Mouse (Mus musculus) olfactory bulb, adult 2 months (tissue): ENCODE data around the gene Map3k6. TPM values are rescaled to one million over a fixed set of nuclear protein-coding genes. Genes with fewer than 3 reads are reported as not detected.
A peak's percentile ranks its signal among the peaks of the same experiment; 100 is the strongest.

Source experiments
- H3K27ac ChIP-seq: fragments of 200-500 bp; 2 replicates; pipeline ENCODE4 v1.5.1; 2012; ENCODE audit warnings: low read depth, low read length; ENCODE audit not compliant: insufficient read depth
- H3K4me1 ChIP-seq: fragments of 200-500 bp; 2 replicates; pipeline ENCODE4 v1.6.1; 2012; ENCODE audit warnings: low read length; ENCODE audit not compliant: control insufficient read depth, insufficient read depth
- H3K4me3 ChIP-seq: fragments of 200-500 bp; 2 replicates; pipeline ENCODE4 v1.5.1; 2012; ENCODE audit warnings: mild to moderate bottlenecking, low read depth, low read length, moderate library complexity; ENCODE audit not compliant: insufficient read depth
- CTCF ChIP-seq: fragments of 200-500 bp; IDR thresholded peaks from 2 replicates; pipeline ENCODE4 v1.5.1; 2012; ENCODE audit warnings: low read depth, mild to moderate bottlenecking, low read length, moderate library complexity; ENCODE audit not compliant: insufficient read depth
- POLR2A ChIP-seq: fragments of 200-500 bp; IDR thresholded peaks from 2 replicates; pipeline ENCODE4 v1.6.1; 2012; ENCODE audit warnings: mild to moderate bottlenecking, low read depth, low read length, moderate library complexity; ENCODE audit not compliant: insufficient read depth
- WGBS: fragments of 180-500 bp; shearing (Covaris S2); methylation state at CpG from one replicate; pipeline ENCODE4 v1.1.7; 2018; 5-methylcytosine and 5-hydroxymethylcytosine counted together
- polyA plus RNA-seq: library from polyadenylated mRNA; stranded (reverse); fragments of >200 nt; gene quantifications from 2 replicates; pipeline ENCODE4 v1.2.4, GENCODE M21; 2012; ENCODE audit warnings: low replicate concordance; ENCODE audit not compliant: missing spikeins, insufficient read depth, insufficient read length

The Map3k6 gene
- polyA plus RNA-seq, 1 experiment: not detected

DNA sequence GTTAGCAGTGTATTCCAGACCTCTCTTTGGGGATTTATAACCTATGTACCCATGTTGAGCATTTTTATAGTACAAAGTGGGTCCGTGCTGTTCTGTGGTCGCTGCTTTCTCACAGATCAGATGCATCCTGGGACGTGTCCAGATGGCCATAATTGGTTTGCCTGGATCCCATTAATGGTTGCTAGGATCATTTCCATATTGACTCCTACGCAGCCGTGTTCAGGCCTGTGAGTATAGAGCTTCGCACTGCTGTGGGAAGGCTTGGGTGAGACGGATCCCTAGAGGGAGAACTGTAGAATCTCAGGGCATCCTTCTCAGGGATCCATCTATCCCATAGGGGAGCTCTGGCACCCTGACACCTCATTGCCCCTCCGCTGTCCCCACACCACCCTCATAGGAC lies 11.0 kb upstream of the Map3k6 start:
- Histone ChIP-seq H3K4me1 (no peaks in the 10 kb centered on the region), H3K4me3 (no peak overlapping the region), H3K27ac (no peak overlapping the region)
- 84% methylated on average over 8 of the region's 8 CpGs for WGBS
- TF ChIP-seq POLR2A (no peak), CTCF (no peak)

DNA sequence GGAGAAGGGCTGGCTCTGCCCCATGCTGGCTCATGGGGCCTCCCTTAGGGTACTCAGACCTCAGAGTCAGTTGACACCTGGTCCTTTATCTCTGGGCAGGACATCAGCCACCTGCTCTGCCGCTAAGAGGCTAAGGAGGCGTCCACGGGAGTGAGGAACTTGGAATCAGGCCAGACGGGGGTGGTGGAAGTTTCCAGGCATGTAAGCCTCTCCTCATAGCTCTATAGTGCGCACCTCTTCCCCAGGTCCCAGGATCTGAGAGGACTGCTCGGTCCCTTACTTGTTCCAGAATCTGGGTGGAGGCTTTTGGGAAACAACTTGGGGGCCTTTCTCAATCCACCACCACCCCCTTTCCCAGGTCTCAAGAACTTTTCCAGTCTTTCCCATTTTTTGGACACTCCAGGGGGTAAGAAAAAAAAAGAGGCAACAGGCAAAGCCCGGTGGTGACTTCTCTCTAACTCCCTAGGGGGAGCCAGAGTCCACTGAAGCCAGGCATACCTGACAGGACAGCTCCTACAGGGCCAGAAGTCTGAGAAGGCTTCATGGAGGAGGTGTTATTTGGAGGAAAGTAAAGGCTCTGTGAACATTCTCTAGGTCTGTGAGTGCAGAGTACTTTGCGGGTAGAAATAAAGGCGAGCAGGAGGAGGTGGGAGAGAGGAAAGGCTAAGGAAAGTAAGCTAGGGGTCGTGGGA lies 7.2 kb upstream of the Map3k6 start:
- TF ChIP-seq CTCF (no peak), POLR2A (no peak)
- no peak overlapping the region for H3K27ac ChIP-seq
- H3K4me1 ChIP-seq: no peaks in the 10 kb centered on the region
- 43% methylated on average over 10 of the region's 10 CpGs for WGBS
- H3K4me3 ChIP-seq: no peak overlapping the region

DNA sequence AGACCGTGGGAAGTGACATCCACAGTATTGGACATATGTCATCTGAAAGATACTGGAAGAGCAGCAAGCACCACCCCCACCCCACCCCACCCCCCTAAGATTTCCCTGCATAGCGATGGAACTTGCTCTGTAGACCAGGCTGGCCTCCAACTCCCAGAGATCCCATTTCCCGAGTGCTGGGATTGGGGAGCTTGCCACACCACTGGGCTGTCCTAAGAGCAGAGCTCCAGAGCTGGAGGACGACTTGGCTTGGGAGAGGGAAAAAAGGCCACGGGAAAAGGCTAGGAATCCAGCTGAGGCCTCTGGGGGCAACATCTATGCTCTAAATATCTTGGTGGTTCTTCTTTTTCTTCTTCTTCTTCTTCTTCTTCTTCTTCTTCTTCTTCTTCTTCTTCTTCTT lies 5.8 kb upstream of the Map3k6 start:
- Histone ChIP-seq H3K27ac (no peak overlapping the region), H3K4me3 (no peak overlapping the region), H3K4me1 (no peaks in the 10 kb centered on the region)
- WGBS: 59% methylated on average over 5 of the region's 5 CpGs
- TF ChIP-seq CTCF (no peak), POLR2A (no peak)

DNA sequence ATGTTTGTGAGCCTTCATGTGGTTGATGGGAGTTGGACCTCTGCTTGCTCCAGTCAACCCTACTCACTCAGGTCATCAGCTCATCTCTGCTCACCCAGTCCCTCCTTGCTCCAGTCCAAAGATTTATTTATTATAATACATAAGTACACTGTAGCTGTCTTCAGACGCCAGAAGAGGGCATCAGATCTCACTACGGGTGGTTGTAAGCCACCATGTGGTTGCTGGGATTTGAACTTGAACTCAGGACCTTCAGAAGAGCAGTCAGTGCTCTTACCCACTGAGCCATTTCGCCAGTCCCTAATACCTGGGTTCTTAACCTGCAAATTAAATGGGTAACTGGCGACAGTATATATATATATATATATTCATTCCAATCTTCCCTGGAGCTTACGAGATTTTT lies 5.2 kb upstream of the Map3k6 start:
- TF ChIP-seq POLR2A (no peak), CTCF (no peak)
- Histone ChIP-seq H3K4me1 (peaks cover 2% of the 10 kb centered on the region), H3K4me3 (no peak overlapping the region), H3K27ac (no peak overlapping the region)
- WGBS: 83% methylated on average over 5 of the region's 5 CpGs

DNA sequence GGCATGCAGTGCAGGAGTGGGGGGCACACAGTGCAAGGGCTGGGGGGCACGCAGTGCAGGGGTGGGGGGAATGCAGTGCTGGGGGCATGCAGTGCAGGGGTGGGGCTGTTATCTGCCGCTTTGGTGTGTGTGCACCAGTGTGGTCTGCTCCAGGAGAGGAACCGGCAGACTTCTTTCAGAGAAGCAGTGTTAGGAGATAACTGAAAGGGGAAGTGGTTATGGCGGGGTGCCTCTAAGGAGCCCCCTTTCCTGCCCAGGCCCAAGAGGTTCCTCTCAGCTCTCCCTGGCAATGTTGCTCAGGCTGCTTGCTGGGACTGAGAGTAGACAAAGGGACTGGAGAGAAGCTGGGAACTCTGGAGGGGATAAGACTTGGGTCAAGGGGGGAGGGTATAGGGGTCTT lies 2.7 kb upstream of the Map3k6 start:
- Histone ChIP-seq H3K4me1 (peaks cover 8% of the 10 kb centered on the region), H3K27ac (no peak overlapping the region), H3K4me3 (no peak overlapping the region)
- TF ChIP-seq CTCF (no peak), POLR2A (no peak)
- WGBS: 86% methylated on average over 4 of the region's 4 CpGs

DNA sequence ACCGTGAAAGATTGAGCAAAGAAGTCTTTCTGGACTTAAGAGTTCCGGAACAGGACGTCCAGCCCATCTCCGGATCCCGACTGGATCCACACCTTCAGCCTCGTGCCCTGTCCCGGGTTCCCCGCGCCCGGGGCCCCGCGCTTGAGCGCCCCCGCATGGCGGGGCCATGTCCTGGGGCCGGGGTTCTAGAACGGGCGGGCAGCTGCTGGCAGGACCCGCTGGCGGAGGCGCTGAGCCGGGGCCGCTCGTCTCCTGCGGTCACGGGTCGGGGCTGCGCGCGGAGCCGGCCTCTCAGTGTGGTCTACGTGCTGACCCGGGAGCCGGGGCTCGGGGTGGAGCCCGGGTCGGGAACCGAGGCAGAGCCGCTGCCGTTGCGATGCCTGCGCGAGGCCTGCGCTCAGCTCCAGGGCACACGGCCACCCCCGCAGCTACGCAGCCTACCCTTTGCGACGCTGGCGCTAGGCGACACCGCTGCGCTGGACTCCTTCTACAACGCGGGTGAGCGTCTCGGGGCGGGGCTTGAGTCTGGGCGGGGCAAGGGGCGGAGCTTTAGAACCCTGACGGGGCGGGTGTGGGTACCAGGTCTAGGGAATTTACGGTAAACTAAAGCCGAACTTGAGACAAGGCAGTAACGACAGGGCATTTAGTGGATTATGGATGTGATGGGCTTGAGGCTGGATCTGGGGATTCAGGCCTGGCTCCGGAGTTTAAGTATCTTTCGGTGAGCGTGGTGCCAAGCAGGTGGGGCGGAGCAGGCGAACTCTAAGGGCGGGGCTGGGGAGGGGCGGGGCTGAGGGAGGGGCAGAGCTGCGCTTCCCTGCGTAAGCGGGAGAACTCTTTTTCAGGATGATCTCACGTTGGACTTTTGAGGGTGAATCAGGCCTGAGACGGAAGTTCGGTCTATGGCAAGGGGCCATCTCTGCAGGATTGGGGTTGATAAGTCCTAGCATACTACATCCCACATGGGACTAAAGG lies 603 bp downstream of the Map3k6 start:
- Histone ChIP-seq H3K27ac (peak overlapping the region; percentile 21; the same call in 1 of the 2 replicates), H3K4me3 (peak overlapping the region; percentile 71), H3K4me1 (peaks cover 8% of the 10 kb centered on the region)
- 1% methylated on average over 78 of the region's 78 CpGs for WGBS
- peak; percentile 43; the same call in 1 of the 2 replicates for TF ChIP-seq POLR2A
- no peak for TF ChIP-seq CTCF

DNA sequence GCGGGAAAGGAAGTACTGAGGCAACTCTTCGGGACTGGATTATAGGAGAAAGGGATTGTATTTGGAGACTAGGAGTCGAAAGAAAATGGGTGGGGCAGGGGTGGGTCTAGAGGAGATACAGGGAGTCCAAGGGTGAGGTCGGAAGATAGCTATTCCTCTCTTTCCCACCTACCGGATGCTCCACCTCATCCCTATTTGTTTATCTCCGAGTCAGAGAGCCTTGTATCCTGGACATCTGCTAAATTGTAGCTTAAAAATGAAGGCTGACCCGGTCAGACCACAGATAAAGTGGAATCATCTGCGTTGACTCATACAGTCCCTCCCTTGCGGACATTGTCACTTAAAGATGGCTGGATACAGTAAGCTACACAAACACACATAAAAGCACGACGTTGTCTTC lies 1.3 kb downstream of the Map3k6 start:
- Histone ChIP-seq H3K4me1 (peaks cover 8% of the 10 kb centered on the region), H3K27ac (no peak overlapping the region), H3K4me3 (peak overlapping the region; percentile 71; the same call in 1 of the 2 replicates)
- WGBS: 34% methylated on average over 11 of the region's 11 CpGs
- TF ChIP-seq CTCF (no peak), POLR2A (no peak)

DNA sequence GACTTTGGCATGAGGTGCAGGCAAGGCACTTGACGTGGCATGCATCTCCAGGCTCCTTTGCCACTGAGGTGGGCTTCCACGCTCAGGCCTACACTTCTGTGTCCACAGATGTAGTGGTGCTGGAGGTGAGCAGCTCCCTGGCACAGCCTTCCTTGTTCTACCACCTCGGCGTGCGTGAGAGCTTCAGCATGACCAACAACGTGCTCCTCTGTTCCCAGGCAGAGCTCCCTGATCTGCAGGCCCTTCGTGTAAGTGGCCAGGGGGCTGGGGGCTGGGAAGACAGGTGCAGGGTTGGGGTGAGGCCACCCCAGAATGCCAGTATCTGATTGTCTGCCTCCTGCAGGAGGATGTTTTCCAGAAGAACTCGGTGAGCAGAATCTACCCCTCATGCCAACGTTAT lies 2.1 kb downstream of the Map3k6 start:
- Histone ChIP-seq H3K27ac (no peak overlapping the region), H3K4me1 (peaks cover 8% of the 10 kb centered on the region), H3K4me3 (no peak overlapping the region)
- TF ChIP-seq CTCF (no peak), POLR2A (no peak)
- 64% methylated on average over 9 of the region's 9 CpGs for WGBS

DNA sequence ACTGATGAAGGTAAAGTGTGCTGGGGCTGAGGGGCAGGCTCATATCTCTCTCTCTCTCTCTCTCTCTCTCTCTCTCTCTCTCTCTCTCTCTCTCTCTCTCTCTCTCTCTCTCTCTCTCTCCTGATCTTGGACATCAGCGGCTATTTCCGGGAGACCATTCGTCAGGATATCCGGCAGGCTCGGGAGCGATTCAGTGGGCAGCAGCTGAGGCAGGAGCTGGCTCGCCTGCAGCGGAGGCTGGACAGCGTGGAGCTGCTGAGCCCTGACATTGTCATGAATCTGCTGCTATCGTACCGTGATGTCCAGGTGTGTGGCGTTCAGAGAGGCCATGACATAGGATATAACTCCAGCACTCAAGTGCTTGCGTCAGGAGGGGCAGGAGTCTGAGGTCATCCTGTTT lies 2.9 kb downstream of the Map3k6 start:
- TF ChIP-seq POLR2A: no peak
- TF ChIP-seq CTCF: no peak
- no peak overlapping the region for H3K27ac ChIP-seq
- 66% methylated on average over 13 of the region's 13 CpGs for WGBS
- H3K4me1 ChIP-seq: peaks cover 8% of the 10 kb centered on the region
- no peak overlapping the region for H3K4me3 ChIP-seq
